Mouse (Mus musculus) frontal cortex, adult 2 months (tissue): ENCODE measurements around the gene Tmem120a. TPM values are rescaled to one million over a fixed set of nuclear protein-coding genes. Genes with fewer than 3 reads are reported as not detected.

Experiments
- DNase-seq, 2 experiments: peaks; one replicate each; pipeline ENCODE4 v3.0.0; 2022; ENCODE audit warnings: low spot score in 1 of 2; ENCODE audit errors: extremely low spot score in 1 of 2
- polyA plus RNA-seq: library from polyadenylated mRNA; depleted of rRNA; stranded (reverse); fragments of >200 nt; gene quantifications from 2 replicates; pipeline ENCODE4 v1.2.3, GENCODE M21; 2012; rRNA removed

The Tmem120a gene
- polyA plus RNA-seq, 1 experiment: 13.0 TPM

DNA sequence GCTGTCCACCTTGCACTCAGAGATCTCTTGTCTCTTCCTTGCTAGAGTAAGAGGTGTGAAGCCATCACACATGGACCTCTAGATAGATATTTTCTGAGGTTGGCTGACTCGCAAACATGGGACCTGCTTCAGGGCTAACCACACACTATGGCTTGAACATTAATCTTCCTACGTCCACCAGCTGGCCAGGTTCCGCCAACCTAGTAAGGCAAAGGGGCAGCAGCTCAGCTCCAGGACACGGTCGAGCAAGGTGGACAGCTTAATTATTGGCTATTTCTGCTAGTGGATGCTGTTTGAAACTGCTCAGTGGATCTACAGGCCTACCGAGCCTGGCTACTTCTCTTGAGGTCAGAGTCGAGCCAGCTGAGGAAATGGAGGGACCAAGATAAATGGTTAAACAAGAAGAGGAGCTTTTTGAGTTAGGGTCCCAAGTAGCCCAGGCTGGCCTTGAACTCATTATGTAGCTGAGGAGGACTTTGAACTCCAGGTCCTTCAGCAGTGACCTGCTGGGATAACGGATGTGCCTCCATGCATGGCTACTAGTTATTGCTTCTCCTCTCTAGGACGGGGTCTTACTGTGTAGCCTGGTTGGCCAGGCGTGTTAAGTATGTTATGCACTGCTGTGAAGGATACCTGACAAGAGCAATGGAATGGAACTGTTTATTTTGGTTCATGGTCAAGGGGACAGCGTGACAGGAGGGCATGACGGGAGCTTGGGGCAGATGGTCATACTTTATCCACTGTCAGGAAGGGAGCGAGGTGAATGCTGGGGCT is 32.5 kb downstream of the Tmem120a start:
- no peak for DNase-seq

DNA sequence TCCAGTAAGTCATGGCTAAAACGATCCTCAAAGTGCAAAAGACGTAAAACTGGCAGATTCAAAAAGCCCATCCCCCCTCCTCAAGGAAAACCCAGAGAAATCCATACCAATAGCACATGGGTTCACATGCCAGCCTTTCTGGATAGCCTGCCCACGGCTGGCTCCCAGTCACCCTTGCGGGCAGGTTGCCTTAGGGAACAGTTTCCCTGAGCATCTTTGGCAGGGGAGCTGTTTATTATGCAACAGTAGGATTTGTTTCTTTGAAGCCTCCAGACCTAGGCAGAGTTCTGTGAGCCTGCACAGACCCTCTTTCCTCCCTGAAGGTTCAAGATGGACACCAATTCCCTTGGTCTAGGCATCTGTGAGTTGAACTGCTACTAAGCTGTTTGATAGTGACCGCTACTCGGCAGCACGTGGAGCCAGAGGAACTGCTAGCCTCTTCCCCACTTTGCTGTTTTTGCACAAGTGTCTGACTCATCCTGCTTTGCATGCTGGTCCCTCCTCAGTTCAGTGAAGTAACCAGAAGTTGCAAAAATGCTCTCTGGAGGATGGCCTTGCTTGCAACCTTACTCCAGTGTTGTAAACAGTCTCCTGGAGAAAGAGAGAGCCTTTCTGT is 33.5 kb downstream of the Tmem120a start:
- DNase-seq: peak in 1 of 2 experiments; percentile 53

DNA sequence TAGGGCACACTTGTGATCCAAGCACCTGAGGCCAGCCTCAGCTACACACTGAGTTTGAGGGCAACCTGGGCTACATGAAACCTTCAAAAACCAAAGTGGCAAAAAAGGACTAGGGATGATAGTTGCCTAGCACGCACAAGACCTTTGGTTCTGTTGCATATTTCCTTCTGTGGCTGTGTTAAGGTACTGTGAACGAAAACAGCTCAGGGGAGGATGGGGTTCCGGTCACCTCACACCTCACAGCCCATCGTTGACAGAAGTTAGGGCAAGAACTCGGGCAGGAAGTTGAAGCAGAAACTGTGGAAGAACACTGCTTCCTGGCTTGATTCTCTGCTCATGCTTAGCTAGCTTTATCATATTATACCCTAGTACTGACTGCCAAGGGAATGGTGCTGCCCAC is 34.5 kb downstream of the Tmem120a start:
- DNase-seq: no peak

DNA sequence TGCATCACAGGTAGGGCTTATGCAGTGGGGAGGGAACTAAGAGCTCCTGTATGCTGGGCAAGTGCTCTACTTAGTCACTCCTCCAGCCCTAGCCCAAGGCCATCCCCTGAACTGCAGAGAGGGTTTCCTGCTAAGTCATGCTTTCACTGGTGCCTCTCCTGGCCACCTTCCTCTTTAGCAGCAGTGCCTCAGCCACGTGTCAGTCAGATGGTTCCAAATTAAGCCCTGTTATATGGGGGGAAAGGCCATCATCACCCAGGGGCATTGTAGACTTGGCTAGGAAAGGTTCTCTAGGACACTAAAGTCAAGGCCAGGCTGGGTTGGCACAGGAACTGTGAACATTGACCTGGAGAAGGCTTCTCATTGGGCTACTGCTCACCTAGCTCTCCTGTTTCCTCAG is 36.4 kb downstream of the Tmem120a start:
- DNase-seq: no peak

DNA sequence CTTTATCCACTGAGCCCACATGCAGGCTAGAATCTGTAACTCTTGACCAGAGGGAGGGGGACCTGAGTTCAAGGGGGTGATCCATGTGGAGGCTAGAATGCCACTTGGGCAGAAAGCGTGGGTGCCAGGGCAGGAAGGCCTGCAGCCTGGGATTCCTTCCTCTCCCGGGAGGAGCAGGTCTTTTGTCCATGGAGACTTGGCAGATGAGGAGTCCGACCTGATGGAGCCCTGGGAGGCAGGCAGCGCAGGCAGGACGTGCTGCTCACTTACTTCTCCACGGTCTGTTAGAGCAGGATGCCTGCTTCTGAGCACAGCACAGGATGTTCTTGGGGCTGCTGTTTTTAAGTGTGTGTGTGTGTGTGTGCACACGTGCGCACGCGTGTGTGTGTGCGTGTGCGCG is 37.2 kb downstream of the Tmem120a start:
- no peak for DNase-seq

DNA sequence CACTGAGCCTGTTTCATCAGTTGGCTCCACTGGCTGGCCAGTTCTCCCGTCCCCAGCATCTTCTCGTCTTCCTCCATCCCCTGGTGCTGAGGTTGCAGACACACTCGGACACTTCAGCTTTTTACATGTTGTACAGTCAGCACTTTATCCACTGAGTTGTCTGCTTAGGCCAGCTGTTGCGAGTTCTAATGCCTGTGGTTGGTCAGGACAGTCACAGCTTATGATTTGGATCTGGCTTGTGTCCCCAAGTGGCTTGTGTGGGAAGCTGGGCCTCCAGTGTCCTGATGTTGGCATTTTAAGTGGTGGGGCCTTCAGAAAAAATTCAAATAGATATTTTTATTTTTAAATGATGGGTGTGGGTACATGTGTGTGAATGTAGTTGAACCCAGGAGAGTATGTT is 38.9 kb downstream of the Tmem120a start:
- no peak for DNase-seq

DNA sequence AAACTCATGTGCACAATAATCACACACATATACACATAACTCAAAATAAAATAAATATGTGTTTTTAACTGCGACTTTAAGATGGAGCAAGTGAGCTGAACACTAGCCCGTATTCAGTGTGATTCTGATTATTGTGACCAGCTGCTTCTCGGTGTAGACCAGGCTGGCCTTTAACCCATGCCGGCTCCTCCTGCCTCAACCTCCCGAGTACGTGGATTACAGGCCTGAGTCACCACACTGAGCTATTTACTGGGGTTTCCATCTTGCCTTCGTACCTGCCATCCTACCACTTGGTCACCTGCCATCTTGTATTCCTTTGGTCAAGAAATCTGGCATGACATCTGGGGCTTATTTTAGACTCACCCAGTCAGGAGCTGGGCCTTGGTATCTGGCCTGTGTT is 40.8 kb downstream of the Tmem120a start:
- DNase-seq: no peak

DNA sequence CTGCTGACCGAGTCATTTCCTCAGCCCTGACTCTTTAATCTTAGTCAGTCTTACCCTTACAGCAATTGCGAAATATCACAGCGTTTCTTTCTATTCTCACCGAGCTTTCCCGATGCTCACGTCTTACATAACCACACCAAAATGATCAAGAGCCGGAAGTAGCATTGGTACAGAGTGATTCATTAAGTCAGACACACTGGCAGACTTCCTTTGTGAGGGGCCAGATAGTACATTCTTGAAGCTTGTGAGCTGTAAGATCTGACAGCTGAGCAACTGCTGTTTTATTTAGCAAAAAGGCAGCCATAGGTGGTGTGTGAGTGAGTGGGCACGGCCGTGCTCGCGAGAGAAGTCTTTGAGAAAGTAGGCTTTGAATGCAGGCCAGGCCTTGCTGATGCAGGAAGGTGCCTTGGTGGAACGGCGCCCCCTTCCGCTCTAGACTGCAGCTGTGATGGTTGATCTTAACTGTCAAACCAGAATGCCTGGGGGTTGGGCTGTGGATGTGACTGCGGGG is 41.5 kb downstream of the Tmem120a start:
- peak; percentile 69 to 85 for DNase-seq

DNA sequence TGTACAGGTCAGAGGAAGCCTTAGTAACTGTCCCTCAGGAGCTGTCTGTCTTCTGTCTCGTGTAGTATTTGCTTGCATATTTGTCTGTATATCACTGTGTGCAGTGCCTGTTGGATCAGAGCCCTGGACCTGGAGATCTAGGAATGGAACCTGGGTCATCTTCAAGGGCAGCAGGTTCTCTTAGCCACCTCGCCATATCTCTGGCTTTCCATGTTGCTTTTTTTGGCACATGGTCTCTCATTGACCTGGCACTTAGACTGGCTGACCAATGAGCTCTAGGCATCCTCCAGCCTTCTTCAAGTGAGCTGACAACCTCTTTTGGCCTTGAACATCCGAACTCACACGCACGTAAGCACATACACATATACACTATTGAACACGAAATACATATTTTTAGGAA is 42.1 kb downstream of the Tmem120a start:
- no peak for DNase-seq

DNA sequence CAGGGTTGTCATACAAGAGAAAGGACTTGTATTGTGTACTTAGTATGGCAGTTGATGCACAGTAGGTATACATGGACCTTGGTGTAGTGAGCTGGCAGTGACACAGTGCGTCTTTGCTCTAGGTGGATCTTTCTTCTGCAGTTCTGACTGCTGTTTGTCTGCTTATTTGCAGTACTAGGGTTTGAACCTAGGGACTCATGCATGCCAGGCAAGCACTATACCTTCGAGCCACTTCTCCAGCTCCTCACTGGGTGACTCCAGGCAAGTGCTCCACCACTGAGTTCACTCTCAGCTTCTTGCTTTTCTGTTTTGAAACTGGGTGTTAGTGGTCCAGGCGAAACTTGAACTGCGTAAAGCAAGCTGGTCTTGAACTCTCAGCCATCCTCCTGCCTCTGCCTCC is 42.6 kb downstream of the Tmem120a start:
- DNase-seq: no peak

DNA sequence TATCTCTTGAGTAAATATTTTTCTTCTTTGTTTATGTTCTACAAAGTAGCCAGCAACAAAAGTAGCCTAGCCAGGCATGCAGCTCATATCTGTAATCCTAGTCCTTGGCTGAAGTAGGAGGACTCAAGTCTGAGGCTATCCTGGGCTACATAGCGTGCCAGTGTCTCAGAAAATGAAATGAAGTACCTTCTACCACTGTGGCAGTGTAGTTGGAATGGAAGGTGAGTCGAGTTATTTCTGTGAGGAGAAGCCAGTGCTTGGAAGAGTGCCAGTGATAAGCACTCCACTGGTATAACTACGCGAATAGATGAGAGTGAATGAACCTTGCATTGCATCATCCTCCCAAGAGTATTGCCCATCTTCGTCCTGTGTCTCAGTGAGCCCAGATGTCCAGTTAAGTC is 46.5 kb downstream of the Tmem120a start:
- DNase-seq: no peak

DNA sequence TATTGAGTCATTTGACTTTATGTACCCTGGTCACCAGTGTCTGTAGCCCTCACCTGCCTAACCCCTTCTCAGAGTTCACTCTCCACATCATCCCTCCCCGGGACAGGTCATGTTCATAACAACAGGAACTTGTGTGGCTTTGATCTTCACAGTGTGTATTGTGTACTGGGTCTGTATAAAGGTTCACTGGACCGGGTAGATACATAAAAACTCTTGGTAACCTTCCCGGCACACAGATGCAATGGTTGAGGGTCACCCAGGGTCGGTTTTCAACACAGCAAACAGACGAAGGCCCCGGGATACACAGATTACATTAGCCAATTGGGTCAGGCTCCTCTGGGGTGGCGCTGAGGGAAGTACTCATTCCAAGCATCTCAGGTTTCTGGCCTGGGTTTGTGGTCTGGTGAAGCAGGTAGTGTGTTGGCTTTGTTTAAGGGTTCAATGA is 48.9 kb downstream of the Tmem120a start:
- DNase-seq: no peak

DNA sequence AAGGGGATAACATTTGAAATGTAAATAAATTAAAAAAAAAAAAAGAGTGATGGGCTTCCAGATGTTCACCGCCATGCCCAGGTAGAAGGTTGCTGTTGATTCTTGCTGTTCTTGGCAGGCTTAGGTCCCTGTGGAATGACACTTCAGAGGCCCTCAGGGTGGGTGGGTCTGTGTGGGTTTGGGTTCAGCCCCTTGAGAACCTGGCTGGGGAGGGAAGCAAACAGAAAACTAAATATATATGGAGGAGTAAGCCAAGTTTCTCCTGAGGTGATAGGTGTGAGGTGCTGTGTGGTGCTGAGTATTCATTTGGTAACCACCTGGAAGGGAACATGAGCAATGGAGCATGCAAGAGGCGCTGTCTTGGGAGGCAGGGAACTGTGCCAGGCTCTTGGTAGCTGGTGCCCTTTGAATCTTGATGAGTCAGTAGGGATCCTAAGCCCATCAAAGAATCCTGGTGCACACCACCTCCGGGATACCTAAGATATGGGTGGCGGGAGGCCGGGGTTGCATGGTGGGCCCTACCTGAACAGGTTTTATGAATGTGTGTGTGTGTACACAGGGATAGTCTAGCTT is 50.9 kb downstream of the Tmem120a start:
- no peak for DNase-seq

DNA sequence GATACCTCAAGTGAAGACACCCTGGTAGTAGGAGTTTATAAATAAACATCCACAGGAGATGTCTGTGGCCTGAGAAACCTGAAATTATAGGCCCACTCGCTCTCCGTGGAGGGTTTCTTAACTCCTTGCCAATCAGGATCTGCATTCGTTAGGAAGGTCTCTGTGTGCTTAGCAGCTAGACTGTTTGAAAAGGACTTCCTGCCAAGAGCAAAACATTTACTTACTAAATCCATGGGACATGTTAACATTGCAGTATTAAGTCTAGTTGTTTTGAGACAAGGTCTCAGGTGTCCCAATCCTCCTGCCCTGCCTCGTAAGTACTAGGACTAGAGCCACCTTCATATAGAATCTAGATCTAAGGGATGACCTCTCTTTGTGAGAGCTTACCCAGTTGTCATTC is 53.0 kb downstream of the Tmem120a start:
- no peak for DNase-seq

DNA sequence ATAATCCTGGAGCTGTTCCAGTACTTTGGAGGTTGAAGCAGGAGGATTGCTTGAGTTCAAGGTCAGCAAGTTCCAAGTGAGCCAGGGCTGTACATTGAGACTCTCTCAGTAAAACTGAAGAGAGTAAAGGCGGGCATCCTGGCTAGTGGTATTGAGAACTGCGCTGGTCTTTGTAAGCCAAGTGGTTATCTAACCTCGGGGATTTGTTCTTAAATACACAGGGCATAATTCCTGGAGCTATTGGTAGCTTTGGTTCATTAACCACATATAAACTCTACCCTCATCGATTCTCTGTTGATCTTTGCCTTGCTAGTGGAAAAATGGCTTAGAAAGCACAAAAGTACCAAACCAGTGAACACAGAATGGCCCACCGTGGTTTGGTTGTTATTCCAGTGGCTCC is 53.8 kb downstream of the Tmem120a start:
- no peak for DNase-seq

Other genes starting within 250 kb of the Tmem120a start
- gene Hip1, start 199.3 kb downstream of the Tmem120a start, polyA plus RNA-seq: 32.1 and 38.3 TPM in 2 replicates
- not detected in 2 replicates for gene Ccl26, start 180.9 kb downstream of the Tmem120a start, polyA plus RNA-seq
- gene Ccl24, start 171.4 kb downstream of the Tmem120a start, polyA plus RNA-seq: 0.23 and 0.60 TPM in 2 replicates
- gene Rhbdd2, start 111.8 kb downstream of the Tmem120a start, polyA plus RNA-seq: 79.5 and 80.0 TPM in 2 replicates
- 106 and 108 TPM in 2 replicates for gene Por, start 74.4 kb downstream of the Tmem120a start, polyA plus RNA-seq
- 0.14 TPM in 1 of 2 replicates, not detected in the other for gene Styxl1, start 33.9 kb upstream of the Tmem120a start, polyA plus RNA-seq
- gene Mdh2, start 34.0 kb upstream of the Tmem120a start, polyA plus RNA-seq: 500 and 513 TPM in 2 replicates
- 90.2 and 94.9 TPM in 2 replicates for gene Srrm3, start 62.4 kb upstream of the Tmem120a start, polyA plus RNA-seq
- gene Hspb1, start 143.5 kb upstream of the Tmem120a start, polyA plus RNA-seq: 29.6 and 40.7 TPM in 2 replicates
- 528 and 551 TPM in 2 replicates for gene Ywhag, start 190.2 kb upstream of the Tmem120a start, polyA plus RNA-seq
- gene Ssc4d, start 230.1 kb upstream of the Tmem120a start, polyA plus RNA-seq: 2.6 and 2.9 TPM in 2 replicates
- gene Zp3, start 235.7 kb upstream of the Tmem120a start, polyA plus RNA-seq: 0.06 TPM in 1 of 2 replicates, not detected in the other